Mouse (Mus musculus) kidney, embryonic 16.5 days (tissue): ENCODE data around the gene Ropn1. TPM values are rescaled to one million over a fixed set of nuclear protein-coding genes. Genes with fewer than 3 reads are reported as not detected.

Experiments used
- ATAC-seq: fragments of 200-750 bp; cut with Nextera tagmentation; 2 replicates; pipeline ENCODE4 v1.8.0; 2017; ENCODE audit warnings: moderate TSS enrichment; ENCODE audit not compliant: low FRiP score, low TSS enrichment
- H3K27ac ChIP-seq: fragments of 300-500 bp; sonication (generic); 2 replicates; pipeline ENCODE4 v1.5.1; 2014; ENCODE audit warnings: low read length
- H3K27me3 ChIP-seq: fragments of 300-500 bp; sonication (generic); 2 replicates; pipeline ENCODE4 v1.6.1; 2014; ENCODE audit warnings: low read length, control low read depth, mixed read lengths; ENCODE audit not compliant: insufficient read depth
- H3K36me3 ChIP-seq: fragments of 300-500 bp; sonication (generic); 2 replicates; pipeline ENCODE4 v1.6.1; 2014; ENCODE audit warnings: low read length, control low read depth, mixed read lengths; ENCODE audit not compliant: insufficient read depth
- H3K4me1 ChIP-seq: fragments of 300-500 bp; sonication (generic); 2 replicates; pipeline ENCODE4 v1.6.1; 2014; ENCODE audit warnings: low read length, control low read depth, mixed read lengths; ENCODE audit not compliant: insufficient read depth
- H3K4me2 ChIP-seq: fragments of 300-500 bp; sonication (generic); replicated peaks from 2 replicates; pipeline ENCODE4 v1.6.1; 2014; ENCODE audit warnings: low read depth, low read length
- H3K4me3 ChIP-seq: fragments of 300-500 bp; sonication (generic); 2 replicates; pipeline ENCODE4 v1.5.1; 2014; ENCODE audit warnings: mild to moderate bottlenecking, low read length
- H3K9ac ChIP-seq: fragments of 300-500 bp; sonication (generic); replicated peaks from 2 replicates; pipeline ENCODE4 v1.6.1; 2014; ENCODE audit warnings: low read length
- H3K9me3 ChIP-seq: fragments of 300-500 bp; sonication (generic); 2 replicates; pipeline ENCODE4 v1.6.1; 2016; ENCODE audit warnings: low read length, control low read depth
- WGBS: fragments of 180-500 bp; shearing (Covaris S2); extraction: QIAGEN DNeasy Blood & Tissue Kit; methylation state at CpG from one replicate; pipeline ENCODE4 v1.1.7; 2014; 5-methylcytosine and 5-hydroxymethylcytosine counted together
- polyA plus RNA-seq: library from polyadenylated mRNA; unstranded; fragments of >200 nt; fragmentation: Nextera tagmentation; extraction: Ambion mirVana; gene quantifications from 2 replicates; pipeline ENCODE4 v1.2.1, GENCODE M21; 2015

Ropn1 gene
- not detected in 2 replicates for polyA plus RNA-seq

GRCm38 (mm10) chr16:34649621-34650020, at the start of gene Ropn1:
Gene Ropn1, plus strand, starts transcription at chr16:34649921.
- Histone ChIP-seq H3K9me3 (no peaks in the 10 kb centered on the region), H3K9ac (no peak within 1 kb of the TSS), H3K4me3 (no peak within 1 kb of the TSS), H3K4me1 (no peaks in the 10 kb centered on the region), H3K4me2 (no peak within 1 kb of the TSS), H3K27ac (no peak within 1 kb of the TSS), H3K36me3 (no peaks in the 10 kb centered on the region), H3K27me3 (no peaks in the 10 kb centered on the region)
- WGBS, result 74% methylated on average over 7 of the region's 7 CpGs
- ATAC-seq, result no peak

GRCm38 (mm10) chr16:34601954-34602353, 47.8 kb upstream of the Ropn1 start:
- 47% methylated on average over 4 of the region's 4 CpGs for WGBS

GRCm38 (mm10) chr16:34603076-34603475, 46.6 kb upstream of the Ropn1 start:
- Histone ChIP-seq H3K27ac (no peak overlapping the region), H3K27me3 (no peaks in the 10 kb centered on the region), H3K9me3 (peaks cover 3% of the 10 kb centered on the region; the same call in 1 of the 2 replicates), H3K36me3 (no peaks in the 10 kb centered on the region), H3K9ac (no peak overlapping the region), H3K4me1 (peaks cover 12% of the 10 kb centered on the region; the same call in 1 of the 2 replicates), H3K4me3 (no peak overlapping the region), H3K4me2 (no peak overlapping the region)
- no peak for ATAC-seq
- WGBS, result 56% methylated on average over 4 of the region's 4 CpGs

More at GRCm38 (mm10) chr16:34601954-34602353, 47.8 kb upstream of the Ropn1 start:
- Histone ChIP-seq H3K9me3 (peaks cover 3% of the 10 kb centered on the region; the same call in 1 of the 2 replicates), H3K4me3 (no peak overlapping the region), H3K4me2 (no peak overlapping the region), H3K27me3 (no peaks in the 10 kb centered on the region), H3K4me1 (peaks cover 12% of the 10 kb centered on the region; the same call in 1 of the 2 replicates), H3K36me3 (no peaks in the 10 kb centered on the region), H3K27ac (no peak overlapping the region), H3K9ac (no peak overlapping the region)
- ATAC-seq, result no peak

GRCm38 (mm10) chr16:34603854-34604253, 45.9 kb upstream of the Ropn1 start:
- peaks cover 12% of the 10 kb centered on the region; the same call in 1 of the 2 replicates for H3K4me1 ChIP-seq
- WGBS, result 47% methylated on average over 6 of the region's 6 CpGs
- H3K27ac ChIP-seq, result no peak overlapping the region
- peaks cover 3% of the 10 kb centered on the region; the same call in 1 of the 2 replicates for H3K9me3 ChIP-seq
- no peak overlapping the region for H3K4me3 ChIP-seq
- H3K9ac ChIP-seq, result no peak overlapping the region
- H3K36me3 ChIP-seq, result no peaks in the 10 kb centered on the region
- H3K27me3 ChIP-seq, result no peaks in the 10 kb centered on the region
- H3K4me2 ChIP-seq, result no peak overlapping the region
- ATAC-seq, result no peak

- peaks cover 12% of the 10 kb centered on the region; the same call in 1 of the 2 replicates for H3K4me1 ChIP-seq
- H3K4me3 ChIP-seq, result no peak overlapping the region
- no peak overlapping the region for H3K4me2 ChIP-seq
- peak overlapping the region; percentile 24; the same call in 1 of the 2 replicates for H3K27ac ChIP-seq
- H3K36me3 ChIP-seq, result no peaks in the 10 kb centered on the region
- WGBS, result 21% methylated on average over 3 of the region's 3 CpGs
- no peaks in the 10 kb centered on the region for H3K27me3 ChIP-seq
- peak; percentile 89 for ATAC-seq
- H3K9me3 ChIP-seq, result no peaks in the 10 kb centered on the region
- H3K9ac ChIP-seq, result no peak overlapping the region
Measured at GRCm38 (mm10) chr16:34605679-34606078, 44.0 kb upstream of the Ropn1 start.

- H3K4me2 ChIP-seq, result no peak overlapping the region
- no peak overlapping the region for H3K9ac ChIP-seq
- H3K27me3 ChIP-seq, result no peaks in the 10 kb centered on the region
- WGBS, result 81% methylated on average over 1 of the region's 1 CpGs
- H3K36me3 ChIP-seq, result no peaks in the 10 kb centered on the region
- no peaks in the 10 kb centered on the region for H3K9me3 ChIP-seq
- no peak overlapping the region for H3K4me3 ChIP-seq
- peaks cover 12% of the 10 kb centered on the region; the same call in 1 of the 2 replicates for H3K4me1 ChIP-seq
- ATAC-seq, result no peak
- H3K27ac ChIP-seq, result no peak overlapping the region
Measured at GRCm38 (mm10) chr16:34610137-34610536, 39.6 kb upstream of the Ropn1 start.

GRCm38 (mm10) chr16:34614021-34614420, 35.7 kb upstream of the Ropn1 start:
- Histone ChIP-seq H3K27ac (no peak overlapping the region), H3K4me1 (no peaks in the 10 kb centered on the region), H3K4me2 (no peak overlapping the region), H3K9ac (no peak overlapping the region), H3K9me3 (no peaks in the 10 kb centered on the region), H3K36me3 (no peaks in the 10 kb centered on the region), H3K4me3 (no peak overlapping the region), H3K27me3 (no peaks in the 10 kb centered on the region)
- no peak for ATAC-seq
- 75% methylated on average over 2 of the region's 2 CpGs for WGBS

GRCm38 (mm10) chr16:34627591-34627990, 22.1 kb upstream of the Ropn1 start:
- no peak overlapping the region for H3K4me3 ChIP-seq
- no peak overlapping the region for H3K9ac ChIP-seq
- no peak for ATAC-seq
- no peaks in the 10 kb centered on the region for H3K27me3 ChIP-seq
- no peak overlapping the region for H3K27ac ChIP-seq
- H3K9me3 ChIP-seq, result no peaks in the 10 kb centered on the region
- no peaks in the 10 kb centered on the region for H3K36me3 ChIP-seq
- WGBS, result 69% methylated on average over 2 of the region's 2 CpGs
- no peak overlapping the region for H3K4me2 ChIP-seq
- H3K4me1 ChIP-seq, result no peaks in the 10 kb centered on the region

DNA sequence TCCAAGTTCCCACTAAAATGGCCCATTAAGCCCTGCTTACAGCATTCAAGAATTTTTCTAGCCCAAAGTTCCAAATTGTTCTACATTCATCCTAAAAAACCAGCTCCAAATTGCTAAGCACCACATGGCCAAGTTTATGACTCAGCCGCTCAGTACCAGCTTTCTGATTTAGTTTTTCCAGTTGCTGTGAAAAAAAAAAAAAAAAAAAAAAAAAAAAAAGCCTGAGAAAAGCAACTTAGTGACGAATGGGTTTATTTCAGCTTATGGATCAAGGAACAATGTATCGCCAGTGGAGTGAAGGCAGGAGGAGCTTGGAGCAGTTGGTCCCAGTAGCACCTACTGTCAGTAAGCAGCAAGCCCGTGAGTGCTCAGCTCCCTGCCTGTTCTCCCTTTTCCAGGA, 21.3 kb upstream of the Ropn1 start:
- H3K9me3 ChIP-seq, result no peaks in the 10 kb centered on the region
- H3K4me3 ChIP-seq, result no peak overlapping the region
- H3K9ac ChIP-seq, result no peak overlapping the region
- no peaks in the 10 kb centered on the region for H3K4me1 ChIP-seq
- H3K27me3 ChIP-seq, result no peaks in the 10 kb centered on the region
- H3K4me2 ChIP-seq, result no peak overlapping the region
- no peak for ATAC-seq
- H3K36me3 ChIP-seq, result no peaks in the 10 kb centered on the region
- H3K27ac ChIP-seq, result no peak overlapping the region
- 85% methylated on average over 4 of the region's 4 CpGs for WGBS

- WGBS, result 60% methylated on average over 3 of the region's 3 CpGs
- no peak overlapping the region for H3K27ac ChIP-seq
Measured at GRCm38 (mm10) chr16:34635557-34635956, 14.2 kb upstream of the Ropn1 start.

More at GRCm38 (mm10) chr16:34635557-34635956, 14.2 kb upstream of the Ropn1 start:
- Histone ChIP-seq H3K36me3 (no peaks in the 10 kb centered on the region), H3K4me1 (no peaks in the 10 kb centered on the region), H3K4me2 (no peak overlapping the region), H3K27me3 (no peaks in the 10 kb centered on the region), H3K9me3 (no peaks in the 10 kb centered on the region; the same call in 1 of the 2 replicates), H3K9ac (no peak overlapping the region), H3K4me3 (no peak overlapping the region)
- ATAC-seq, result no peak
